Mouse (Mus musculus) B cell, adult 67 days (primary cell): ENCODE measurements around the gene Arhgap18. TPM values are rescaled to one million over a fixed set of nuclear protein-coding genes. Genes with fewer than 3 reads are reported as not detected.

ENCODE experiments used
- total RNA-seq, 2 experiments: library from RNA; stranded (reverse); gene quantifications; 4 replicates each; pipeline ENCODE4 v1.2.4; 2023

Arhgap18 gene
- total RNA-seq, result 10 to 100 TPM; 10.3 to 10.6 TPM

GRCm38 (mm10) chr10:26752929-26753567 lies at the start of gene Arhgap18:
Gene Arhgap18 (plus strand): TSS chr10:26753421.

